Mouse (Mus musculus): ENCODE data around the gene Entpd2. TPM values are rescaled to one million over a fixed set of nuclear protein-coding genes. Genes with fewer than 3 reads are reported as not detected.
A peak's percentile ranks its signal among the peaks of the same experiment; 100 is the strongest.

Entpd2 gene
- total RNA-seq (2021), result 1 to 10 TPM; 6.8 to 7.2 TPM

DNA sequence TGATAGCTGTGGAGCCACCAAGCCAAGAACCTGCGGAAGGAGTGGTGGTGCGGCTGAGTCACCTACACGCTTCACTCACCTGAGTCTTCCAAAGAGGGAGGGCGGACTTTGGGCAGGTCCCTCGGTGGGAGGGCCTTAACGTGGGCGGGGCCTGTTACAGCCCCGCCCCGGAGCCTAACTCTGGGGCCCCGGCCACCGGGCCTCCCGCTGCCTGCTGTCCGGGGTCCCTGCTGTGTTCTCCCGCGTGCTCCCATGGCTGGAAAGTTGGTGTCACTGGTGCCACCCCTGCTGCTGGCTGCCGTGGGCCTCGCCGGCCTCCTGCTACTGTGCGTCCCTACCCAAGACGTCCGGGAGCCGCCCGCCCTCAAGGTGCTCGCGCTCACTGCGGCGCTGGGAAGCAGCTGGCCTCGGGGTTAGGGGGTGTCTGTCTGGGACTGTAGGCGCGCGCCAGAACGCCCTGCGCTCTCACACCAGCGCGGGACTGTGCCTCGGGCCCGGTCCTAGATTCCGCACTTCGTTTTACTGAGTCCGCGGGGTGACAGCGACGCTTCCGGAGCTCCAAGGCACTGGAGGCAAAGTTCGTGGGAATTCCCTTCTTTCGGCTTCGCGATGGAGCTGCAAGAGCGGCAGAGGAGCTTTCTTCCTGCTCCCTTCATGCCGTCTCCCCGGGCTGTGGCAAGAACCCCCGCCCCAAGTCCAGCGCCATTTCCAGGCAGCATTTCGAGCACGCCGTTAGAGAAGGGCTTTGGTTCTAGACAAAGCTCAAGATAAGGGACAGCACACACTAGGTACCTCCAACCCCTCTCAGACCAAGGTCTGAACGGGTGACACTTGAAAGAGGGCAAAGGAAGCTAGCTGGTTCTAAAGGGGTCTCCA is at the start of gene Entpd2:
Gene Entpd2 (plus strand): TSS at position 154 of the 876 bp plus-strand sequence.
- no peak for DNase-seq
- intact Hi-C loops (cut with DNase I), result no loop called here

GRCm38 (mm10) chr2:25348162-25348561 is 47.5 kb upstream of the Entpd2 start:
- intact Hi-C loops (cut with DNase I), result no loop called here

DNA sequence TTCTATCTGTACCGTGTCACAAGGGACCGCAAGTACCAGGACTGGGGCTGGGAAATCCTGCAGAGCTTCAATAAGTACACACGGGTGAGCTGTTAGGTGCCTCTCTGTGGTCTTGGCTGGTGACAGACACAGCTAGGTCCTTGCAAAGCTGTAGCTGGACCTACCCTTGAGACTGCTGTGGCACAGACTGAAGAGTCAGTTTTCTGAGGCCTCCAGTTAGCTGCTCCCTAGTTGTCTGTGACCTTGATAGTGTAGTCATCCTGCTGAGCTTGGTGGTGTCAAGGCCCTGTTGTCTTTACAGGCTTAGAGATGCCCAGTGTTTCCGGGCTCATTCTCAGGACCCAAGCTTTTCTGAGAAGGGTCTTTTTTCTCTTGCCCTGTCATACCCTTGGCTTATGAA is 46.2 kb upstream of the Entpd2 start:
- no peak for DNase-seq
- intact Hi-C loops (cut with DNase I), result no loop called here

More at GRCm38 (mm10) chr2:25348162-25348561, 47.5 kb upstream of the Entpd2 start:
- no peak for DNase-seq

DNA sequence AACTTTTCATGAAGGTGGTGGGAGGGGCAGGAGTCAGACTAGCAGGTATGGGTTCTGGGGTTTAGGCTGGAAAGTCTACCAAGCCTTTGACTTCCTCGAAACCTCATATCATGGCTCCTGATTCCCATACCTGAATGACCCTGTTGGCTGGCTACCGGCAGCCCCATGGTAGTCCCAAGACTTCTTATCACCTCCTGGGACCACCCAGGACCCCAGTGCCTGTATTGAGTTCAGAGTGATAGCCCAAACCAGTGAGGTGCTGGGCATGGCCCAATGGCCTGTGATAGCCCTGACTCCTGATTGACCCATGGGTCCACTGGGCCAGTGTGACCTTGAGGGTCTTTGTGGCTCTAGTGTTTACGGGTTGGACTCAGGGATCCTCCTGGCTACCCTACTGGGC is 45.0 kb upstream of the Entpd2 start:
- intact Hi-C loops (cut with DNase I), result no loop called here
- DNase-seq, result no peak

DNA sequence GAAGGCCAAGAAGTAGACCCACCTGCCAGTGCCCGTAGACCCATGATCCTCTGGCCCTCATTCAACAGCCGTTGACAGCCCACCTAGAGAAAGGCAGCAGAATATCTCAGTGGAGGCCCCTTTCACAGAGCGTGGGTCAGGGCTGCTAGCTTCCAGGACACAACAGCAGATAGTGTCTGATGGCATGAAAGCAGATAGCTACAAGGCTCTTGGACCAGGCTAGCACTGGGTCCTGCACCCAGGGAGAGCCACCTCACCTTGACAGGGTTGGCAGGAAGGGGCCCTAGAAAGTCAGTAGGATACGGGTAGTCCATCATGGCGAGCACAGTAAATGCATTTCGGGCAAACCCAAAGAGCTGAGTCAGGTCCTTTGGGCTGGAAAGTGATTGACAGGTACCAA is 41.5 kb upstream of the Entpd2 start:
- no peak for DNase-seq
- intact Hi-C loops (cut with DNase I), result no loop called here

DNA sequence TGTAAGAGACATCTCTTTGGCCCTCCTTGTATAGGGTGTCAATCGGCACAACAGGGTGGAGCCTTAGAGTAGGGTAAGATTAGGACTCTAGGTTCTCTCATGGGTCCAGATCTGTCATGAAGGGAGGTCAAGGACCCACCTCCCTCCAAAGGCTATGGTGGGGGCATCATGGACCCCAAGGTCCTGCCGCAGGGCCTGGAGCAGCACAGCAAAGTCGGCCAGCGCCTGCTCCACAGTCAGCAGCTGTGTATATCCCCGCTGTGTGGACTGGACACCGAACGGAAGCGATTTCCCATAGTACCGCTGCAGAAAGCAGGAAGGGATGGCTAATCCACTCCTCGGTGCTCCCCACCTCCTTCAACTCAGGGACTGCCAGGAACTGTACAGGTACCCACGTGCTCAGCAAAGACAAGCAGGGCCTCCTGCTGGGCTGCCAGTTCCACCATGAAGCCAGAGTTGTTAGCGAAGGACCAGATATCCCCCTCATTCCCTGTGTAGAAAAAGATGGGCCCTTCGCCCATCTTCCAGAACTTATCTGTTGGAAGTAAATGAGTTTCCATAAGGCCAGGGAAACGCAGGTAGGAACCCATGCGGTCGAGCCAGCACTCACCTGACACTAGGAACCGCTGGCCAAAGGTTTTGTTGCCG is 40.1 kb upstream of the Entpd2 start:
- DNase-seq, result no peak
- intact Hi-C loops (cut with DNase I), result no loop called here

DNA sequence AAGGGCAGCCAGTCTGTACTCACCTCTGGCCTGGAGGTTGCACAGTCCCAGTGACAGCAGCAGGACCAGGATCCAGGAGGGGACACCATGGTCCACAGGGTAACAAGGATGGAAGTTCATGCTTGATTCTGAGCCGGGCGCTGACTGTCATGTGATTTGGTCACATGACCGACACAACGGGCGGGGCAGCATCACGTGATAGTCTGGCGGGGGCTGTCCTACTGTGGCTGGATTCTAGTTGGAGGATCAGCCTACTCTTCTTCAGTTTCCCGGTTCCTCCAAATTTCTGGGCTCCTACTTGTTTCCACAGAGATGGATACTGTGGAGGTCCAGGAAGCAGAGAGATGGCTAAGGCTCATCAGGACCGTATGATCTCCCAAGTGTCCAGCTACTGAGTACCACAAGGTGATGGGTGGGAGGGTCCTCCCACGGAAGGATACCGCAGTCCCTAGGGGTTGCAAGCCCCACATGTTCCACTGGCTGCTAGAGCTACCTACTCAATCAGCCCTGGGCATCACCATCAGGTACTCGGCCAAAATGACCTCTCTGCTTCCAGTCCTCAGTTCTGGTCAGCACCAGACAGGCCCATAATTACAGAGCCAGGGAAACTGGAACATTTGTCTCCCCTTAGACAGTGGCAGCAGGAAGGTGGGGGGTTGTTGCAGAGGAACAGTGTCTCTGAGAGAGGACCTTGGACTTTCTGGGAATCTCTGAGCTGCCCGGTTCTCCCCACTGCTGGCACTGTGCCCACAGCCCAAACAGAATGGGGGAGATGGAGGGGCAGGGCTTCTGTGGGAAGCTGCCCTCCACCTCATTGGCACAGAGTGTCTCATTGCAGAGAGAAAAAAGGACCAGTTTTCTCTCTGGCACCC is 39.2 kb upstream of the Entpd2 start, which contains the start of gene Dpp7:
Gene Dpp7 (minus strand): TSS at position 152 of the 872 bp plus-strand sequence.
- DNase-seq, result peak; percentile 85
- intact Hi-C loops (cut with DNase I), result no loop called here

DNA sequence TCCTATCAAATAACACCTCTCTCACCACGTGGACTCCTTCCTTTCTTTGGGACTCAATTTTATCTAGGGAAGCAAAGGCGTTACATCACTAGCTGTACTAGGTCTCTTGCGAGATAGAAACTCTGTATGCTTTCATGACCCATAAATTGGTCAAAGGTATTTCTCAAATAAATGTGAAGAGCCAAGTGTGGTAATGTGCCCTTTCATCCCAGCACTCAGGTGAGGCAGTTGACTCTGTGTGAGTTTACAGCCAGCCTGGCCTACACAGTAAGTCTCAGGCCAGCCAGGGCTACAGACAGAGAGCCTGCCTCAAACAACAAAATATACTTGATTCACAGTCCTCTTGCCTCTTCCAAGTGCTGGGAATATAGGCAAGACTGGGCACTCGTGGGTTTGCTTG is 35.8 kb upstream of the Entpd2 start:
- no peak for DNase-seq
- intact Hi-C loops (cut with DNase I), result no loop called here

DNA sequence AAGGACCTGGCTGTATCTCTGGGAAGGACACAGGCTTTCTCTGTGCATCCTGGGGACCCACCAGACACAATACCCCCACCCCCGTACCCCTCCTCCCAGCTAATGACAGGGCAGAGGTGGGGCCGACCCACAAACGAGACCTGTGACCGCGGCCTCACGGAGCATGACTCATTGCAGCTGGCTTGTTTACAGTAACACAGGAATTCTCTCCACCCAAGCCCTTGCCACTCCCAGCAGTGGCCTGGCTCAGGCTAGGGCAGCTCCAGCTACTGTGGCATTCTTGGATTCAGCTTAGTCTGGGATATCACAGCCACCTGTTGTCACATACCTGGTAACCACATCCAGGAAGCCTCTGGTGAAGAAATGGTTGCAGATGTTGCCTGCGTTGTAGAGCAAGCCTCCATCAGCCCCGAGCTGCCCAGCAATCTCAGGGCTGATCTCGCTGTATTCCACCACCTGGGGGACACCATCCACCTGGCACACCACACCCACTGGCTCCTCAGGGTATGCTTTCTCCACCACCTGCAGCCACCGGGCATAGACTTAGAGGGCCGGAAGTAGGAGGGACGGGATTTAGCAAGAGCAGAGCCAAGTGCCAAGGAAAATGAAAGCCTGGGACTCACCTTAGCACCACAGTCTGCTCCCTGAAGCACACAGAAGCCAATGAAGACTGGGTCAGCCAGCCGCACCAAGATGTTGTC is 32.0 kb upstream of the Entpd2 start:
- intact Hi-C loops (cut with DNase I), result no loop called here
- no peak for DNase-seq

DNA sequence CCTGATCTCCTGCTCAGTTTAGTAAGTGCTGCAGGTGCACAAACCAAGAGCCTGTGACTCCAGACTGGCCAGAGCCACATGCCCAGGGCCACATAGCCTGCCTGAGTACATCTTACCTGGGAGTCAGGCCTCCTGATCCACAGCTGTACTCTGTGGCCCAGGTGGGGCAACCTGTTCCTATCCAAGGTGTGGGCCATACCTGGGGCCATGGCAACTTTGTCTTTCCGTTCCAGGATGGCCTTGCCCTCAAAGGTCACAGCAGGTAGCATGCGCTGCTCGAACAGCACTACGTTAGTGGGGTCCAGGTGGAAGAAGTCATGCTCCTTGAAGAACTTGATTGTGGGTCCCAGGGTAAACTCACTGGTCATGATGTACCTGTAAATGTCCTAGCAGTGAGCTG is 31.4 kb upstream of the Entpd2 start:
- intact Hi-C loops (cut with DNase I), result no loop called here
- DNase-seq, result no peak

GRCm38 (mm10) chr2:25364761-25365090 is 30.9 kb upstream of the Entpd2 start:
- intact Hi-C loops (cut with DNase I), result no loop called here
- DNase-seq, result no peak

DNA sequence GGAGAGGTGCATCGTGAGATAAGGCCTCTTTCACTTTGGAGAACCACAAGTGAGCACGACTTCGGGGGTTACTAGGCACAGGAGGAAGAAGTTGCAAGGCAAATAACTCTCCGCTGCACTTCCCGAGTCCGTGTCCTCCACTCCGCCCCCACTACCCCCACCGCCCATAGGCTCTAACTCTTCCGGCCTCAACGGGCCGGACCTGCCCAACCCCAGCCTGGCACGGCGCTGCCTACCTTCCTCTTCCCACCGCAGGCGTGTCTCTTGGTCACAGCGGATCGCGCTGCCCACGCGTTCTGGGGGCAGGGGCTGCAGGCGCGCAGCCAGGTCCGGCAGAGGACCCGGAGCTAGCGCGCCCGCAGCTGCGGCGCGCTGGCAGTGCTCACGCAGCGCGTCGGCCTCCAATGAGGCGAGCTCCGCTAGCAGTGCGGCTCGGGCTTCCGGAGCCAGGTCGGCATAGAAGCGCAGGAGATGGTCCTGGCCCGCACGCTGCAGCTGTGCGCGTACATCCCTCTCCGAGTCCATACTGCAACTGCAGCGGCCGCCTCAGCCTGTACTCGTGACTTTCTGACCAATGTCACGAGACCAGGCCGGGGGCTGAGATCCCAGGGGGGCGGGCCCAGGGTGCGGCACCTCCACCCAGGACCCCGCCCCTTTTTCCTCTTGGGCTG is 30.4 kb upstream of the Entpd2 start, which contains the start of gene Uap1l1:
Gene Uap1l1 (minus strand): TSS at position 592 of the 671 bp plus-strand sequence.
- peak; percentile 59 for DNase-seq
- intact Hi-C loops (cut with DNase I), result no loop called here

DNA sequence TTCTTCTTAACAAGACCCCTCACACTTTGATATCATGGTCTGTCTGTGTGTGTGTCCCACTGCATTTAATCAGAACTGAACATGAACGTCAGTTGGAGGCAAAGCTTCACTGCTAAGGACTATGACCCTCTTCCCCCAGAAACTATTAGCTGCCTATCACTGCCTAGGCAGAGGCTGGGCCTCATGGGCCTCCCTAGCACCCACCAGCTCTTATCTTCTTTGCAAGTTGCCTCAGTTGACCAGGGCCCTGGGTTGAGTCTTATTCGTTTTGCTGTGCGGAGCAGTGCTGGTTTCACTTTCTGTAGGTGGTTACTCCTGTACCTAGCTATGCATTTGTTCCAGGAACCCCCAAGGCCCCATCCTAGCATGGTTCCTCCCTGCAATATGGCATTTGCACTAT is 25.7 kb upstream of the Entpd2 start:
- intact Hi-C loops (cut with DNase I), result no loop called here
- DNase-seq, result no peak

DNA sequence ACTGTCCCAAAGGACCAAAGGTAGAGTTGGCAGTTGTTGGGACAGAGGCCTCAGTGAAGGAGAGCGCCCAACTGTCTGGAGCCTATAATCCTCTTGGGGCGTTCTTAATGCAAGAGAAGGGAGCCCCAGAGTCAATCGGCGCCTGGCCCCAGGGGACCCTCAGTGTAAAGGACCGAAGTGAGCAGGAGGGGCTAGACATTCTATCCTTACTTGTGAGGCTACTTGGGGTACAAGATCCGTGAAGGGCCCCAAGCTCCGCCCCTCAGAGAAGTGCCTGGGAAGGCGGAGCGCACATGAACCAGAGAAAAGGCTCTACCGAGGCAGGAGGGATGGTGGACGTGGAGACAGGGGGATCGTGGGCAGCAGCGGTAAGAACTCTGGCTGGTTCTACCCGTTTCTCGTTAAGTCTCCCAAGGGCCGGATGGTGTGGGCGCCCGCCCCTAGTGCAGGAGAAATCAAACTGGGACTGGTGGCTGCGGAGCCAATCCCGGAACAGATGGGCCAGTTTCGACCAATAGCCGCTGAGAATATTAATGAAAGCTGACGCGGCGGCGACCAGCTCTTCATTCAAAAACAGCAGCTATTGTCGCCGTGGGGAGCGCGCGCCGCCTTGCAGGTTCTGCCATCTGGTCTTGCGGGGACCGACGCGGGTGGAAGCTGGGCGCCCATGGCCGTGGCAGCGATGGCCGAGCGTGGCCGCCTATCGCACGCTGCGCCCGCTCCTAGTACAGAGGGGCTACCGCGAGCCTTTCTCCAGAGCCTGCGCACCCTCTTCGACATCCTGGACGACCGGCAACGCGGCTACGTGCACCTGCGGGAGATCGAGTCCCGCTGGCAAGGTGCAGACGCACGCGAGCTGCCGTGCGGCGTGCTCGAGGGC is 23.7 kb upstream of the Entpd2 start, which contains the start of gene Sapcd2:
Gene Sapcd2 (plus strand): TSS at position 558 of the 880 bp plus-strand sequence.
- peak; percentile 90 for DNase-seq
- intact Hi-C loops (cut with DNase I), result no loop called here

DNA sequence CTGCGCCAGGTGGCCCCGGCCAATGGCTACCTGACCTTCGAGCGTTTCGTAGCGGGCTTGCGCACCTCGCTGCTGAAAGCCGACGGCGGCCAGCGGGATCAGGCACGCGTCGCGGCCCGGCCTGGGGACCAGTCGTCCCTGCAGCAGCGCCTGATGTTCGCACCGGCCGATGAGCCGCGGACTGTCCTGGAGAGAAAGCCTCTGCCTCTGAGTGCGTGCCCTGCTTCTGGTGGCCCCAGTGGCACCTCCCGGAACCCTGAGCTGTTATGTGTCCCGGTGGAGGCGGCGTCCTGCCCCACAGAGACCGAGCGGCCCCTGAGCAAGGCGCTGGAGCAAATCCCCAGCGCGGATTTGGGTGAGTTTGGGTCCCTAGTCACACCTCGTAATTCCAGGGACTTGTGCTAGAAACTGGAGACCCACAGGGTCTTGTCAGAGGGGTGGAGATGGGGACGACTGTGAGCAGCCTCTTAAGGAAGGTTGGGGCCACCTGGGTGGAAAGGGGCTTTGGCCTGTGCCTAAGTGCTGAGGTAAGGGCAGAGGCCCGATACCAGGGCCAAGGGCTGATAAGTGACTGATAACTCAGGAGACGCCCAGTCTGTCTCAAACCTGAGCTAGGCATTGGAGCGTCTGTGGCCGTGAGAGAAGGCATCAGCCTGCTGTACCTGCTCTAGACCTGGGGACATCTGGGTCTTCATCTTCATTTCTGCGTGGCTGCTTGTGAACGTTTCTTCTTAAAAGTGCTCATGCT is 22.9 kb upstream of the Entpd2 start:
- intact Hi-C loops (cut with DNase I), result no loop called here
- DNase-seq, result no peak

DNA sequence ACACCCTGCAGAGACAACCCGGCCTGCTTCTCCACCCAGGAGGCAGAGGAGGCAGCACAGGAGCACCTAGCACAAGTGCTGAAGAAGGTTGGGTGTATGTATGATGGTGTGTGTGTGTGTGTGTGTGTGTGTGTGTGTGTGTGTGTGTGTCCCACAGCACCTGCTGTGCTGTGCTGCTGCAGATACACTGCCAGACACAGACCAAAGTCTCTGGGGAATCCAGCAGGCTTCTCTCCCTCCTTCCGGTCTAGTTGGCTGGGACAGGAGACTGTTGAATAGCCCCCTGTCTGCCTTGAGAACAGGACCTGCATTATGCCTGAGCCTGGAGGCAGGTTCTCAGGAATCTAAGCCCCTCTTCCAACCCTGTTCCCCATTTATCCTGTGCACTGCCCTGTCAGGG is 22.2 kb upstream of the Entpd2 start:
- no peak for DNase-seq
- intact Hi-C loops (cut with DNase I), result no loop called here

DNA sequence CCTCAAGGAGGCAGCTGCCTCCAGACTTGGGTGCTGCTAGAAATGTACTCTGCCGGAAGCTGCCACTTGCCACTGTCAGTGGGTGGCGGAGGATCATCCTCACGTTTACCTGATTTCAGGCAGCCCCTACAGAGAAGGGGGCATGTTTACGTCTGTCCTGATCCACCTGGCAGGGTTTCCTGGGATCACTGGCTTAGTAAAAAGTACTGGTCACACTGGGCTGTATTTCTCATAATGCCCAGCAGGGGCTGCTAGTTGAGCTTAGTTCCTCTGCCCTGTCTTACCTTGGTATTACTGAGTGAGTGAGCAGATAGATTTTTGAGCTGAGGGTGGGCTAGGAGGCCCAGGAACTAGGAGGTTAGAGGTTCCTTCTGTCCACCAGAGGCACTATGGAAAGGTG is 19.1 kb upstream of the Entpd2 start:
- peak; percentile 67 for DNase-seq
- intact Hi-C loops (cut with DNase I), result no loop called here

DNA sequence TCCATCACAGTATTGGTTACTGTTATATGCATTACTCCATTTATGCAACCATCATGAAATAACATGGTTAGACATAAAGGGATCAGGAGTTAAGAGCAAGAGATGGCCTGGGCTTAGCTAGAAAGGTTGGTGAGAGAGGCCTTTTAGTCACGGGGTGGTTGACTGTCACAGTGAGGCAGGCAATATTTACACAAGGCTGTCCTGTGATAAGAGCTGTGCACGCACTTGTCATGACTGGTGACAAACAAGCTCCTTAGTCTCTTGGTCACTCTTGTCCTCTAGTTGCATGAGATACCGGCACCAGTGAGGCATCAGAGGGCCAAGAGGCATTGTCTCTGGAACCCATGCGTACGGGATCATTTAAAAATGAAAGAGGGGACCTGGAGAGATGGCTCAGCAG is 11.2 kb upstream of the Entpd2 start:
- intact Hi-C loops (cut with DNase I), result no loop called here
- DNase-seq, result no peak
